Mouse (Mus musculus): ENCODE results near the gene Chmp6. TPM values are rescaled to one million over a fixed set of nuclear protein-coding genes. Genes with fewer than 3 reads are reported as not detected.

The Chmp6 gene
- 54.9 TPM for polyA plus RNA-seq (2017; shearing (Covaris generic))

GRCm38 (mm10) chr11:119913291-119913934, at the start of gene Chmp6:
Gene Chmp6, plus strand, starts transcription at chr11:119913441.

DNA sequence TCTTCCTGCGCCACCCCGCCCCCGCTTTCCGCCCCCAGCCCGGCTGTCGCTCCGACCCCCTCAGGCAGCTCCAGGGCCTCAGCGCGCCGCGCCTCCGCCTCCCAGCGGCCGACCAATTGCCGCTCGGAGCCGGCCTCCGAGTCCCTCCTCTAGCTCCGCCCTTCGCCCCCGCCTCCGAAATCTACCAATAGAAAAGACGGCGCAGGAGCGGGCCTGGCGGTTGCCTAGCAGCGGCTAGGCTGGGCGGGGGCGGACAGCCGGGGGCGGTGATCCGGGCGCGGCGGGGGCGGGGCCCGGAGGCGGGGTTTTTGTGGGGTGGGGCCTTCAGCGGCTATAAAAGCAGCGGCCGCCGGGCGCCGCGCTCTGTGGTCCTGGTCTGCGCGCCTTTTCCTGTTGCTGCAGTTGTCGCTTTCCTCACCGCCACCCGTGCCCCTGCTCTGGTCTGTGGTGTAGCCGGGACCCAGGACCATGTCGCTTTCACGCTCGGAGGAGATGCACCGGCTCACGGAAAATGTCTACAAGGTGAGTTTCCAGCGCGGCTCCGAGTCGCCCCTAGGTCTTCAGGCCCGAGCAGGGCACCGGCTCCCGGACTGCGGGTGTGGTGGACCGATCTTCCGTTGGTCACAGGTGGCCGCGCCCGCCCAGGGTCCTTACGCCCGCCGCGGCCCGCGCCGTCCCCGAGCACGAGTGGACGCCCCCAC, 29.6 kb downstream of the Chmp6 start, which contains the start of gene Baiap2:
TSS of gene Baiap2 (plus strand) at position 37 of the 701 bp plus-strand sequence.

Other genes with a start within 250 kb of the Chmp6 start
- 18.4 TPM for gene Baiap2, start 29.3 kb downstream of the Chmp6 start, polyA plus RNA-seq (2017; shearing (Covaris generic))
- 0.05 TPM for gene Aatk, start 133.7 kb downstream of the Chmp6 start, polyA plus RNA-seq (2017; shearing (Covaris generic))
- 2.0 TPM for gene Cep131, start 173.4 kb downstream of the Chmp6 start, polyA plus RNA-seq (2017; shearing (Covaris generic))
- gene Tepsin, start 185.3 kb downstream of the Chmp6 start, polyA plus RNA-seq (2017; shearing (Covaris generic)): 43.1 TPM
- gene Ndufaf8, start 185.5 kb downstream of the Chmp6 start, polyA plus RNA-seq (2017; shearing (Covaris generic)): 93.9 TPM
- gene Slc38a10, start 237.9 kb downstream of the Chmp6 start, polyA plus RNA-seq (2017; shearing (Covaris generic)): 139 TPM